Mouse (Mus musculus): ENCODE measurements around the gene Pak2.

DNA sequence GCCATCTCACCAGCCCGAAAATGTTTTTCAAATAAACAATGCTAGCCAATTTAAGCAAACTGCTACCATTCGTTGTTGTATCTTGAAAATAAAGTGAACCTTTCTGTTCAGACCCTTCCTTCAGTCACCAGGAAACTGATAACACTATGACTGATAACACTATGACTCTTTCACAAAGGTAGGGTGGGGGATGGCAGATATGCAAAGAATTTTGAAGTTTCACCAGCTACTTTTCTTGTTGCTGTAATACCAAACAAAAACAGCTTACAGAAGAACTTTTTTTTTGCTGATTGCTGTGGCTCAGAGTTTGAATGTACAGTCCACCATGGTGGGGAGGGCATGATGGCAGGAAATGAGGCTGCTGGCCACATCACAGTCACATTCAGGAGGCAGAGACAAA, 16.9 kb downstream of the Pak2 start:
- TF ChIP-seq CTCF (IDR thresholded peaks at IDR 0.05), result no peak
- TF ChIP-seq EP300 (IDR thresholded peaks at IDR 0.05), result no peak

Measured in lung, postnatal 0 days (tissue).